In the genomic region with DNA sequence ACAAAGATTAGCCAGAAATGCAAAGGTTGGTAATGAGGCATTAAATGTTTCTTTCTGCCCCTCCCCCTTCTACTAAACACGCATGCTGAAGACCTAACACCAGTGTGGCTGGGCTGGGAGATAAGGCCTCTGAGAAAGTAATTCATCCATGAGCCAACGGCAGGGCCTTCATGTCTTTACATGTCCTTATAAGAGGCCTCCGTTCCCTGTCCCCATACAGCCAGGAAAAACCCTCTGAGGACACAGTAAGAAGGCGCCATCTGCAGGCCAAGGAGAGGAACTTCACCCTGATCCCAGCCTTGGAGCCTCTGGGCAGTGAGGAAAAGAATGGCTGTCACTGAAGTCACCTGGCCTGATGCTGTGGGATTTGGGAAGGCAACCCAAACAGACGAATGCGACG, we compare ENCODE assay signal across 9 mouse cellular contexts. TPM values are rescaled to one million over a fixed set of nuclear protein-coding genes. Genes with fewer than 3 reads are reported as not detected.
DNase-seq lines count a peak whose midpoint lies in the region; ATAC-seq lines count a peak whose summit lies in the region.
"Had no signal": no experiment of that assay in that cellular context is flagged by ENCODE, and none has a peak within 500 bp of the region (broad histone marks: within the 10 kb centered on the region; RNA-seq: fewer than 3 reads in every experiment).

No protein-coding gene starts in this region.

- ATAC-seq in heart, embryonic 14.5 days (ENCODE audit: insufficient number of reproducible peaks, insufficient read depth, low FRiP score, low read depth) = peak; percentile 20; the same call in 1 of the 2 replicates
- ATAC-seq in kidney, embryonic 16.5 days (ENCODE audit: low FRiP score, low TSS enrichment) = peak; percentile 33; the same call in 1 of the 2 replicates
- ATAC-seq in liver, embryonic 15.5 days (ENCODE audit: insufficient read depth) = peak; percentile 84
- 0 out of 2 replicates have a peak, but pooled peaks have one; percentile 21 for ATAC-seq in neural tube, embryonic 12.5 days (ENCODE audit: low FRiP score, low read depth)

- H3K4me3 ChIP-seq in heart, embryonic 14.5 days (ENCODE audit: control insufficient read depth in 1 of 2, insufficient read depth in 1 of 2, low read depth in 1 of 2, low read length in 2 of 2) = no peak overlapping the region
- H3K4me3 ChIP-seq in kidney, embryonic 16.5 days (ENCODE audit: low read length) = no peak overlapping the region
- H3K4me3 ChIP-seq in liver, embryonic 15.5 days (replicated peaks) = no peak overlapping the region
- no peak overlapping the region for H3K4me3 ChIP-seq in neural tube, embryonic 12.5 days
- H3K4me3 ChIP-seq: embryonic facial prominence, embryonic 13.5 days had no signal

- no peak overlapping the region; the same call in 1 of the 2 replicates for H3K9ac ChIP-seq in heart, embryonic 14.5 days (ENCODE audit: low read length)
- no peak overlapping the region for H3K9ac ChIP-seq in kidney, embryonic 16.5 days (replicated peaks; ENCODE audit: low read length)
- H3K9ac ChIP-seq in liver, embryonic 15.5 days = no peak overlapping the region
- no peak overlapping the region for H3K9ac ChIP-seq in neural tube, embryonic 12.5 days
- H3K9ac ChIP-seq: embryonic facial prominence, embryonic 13.5 days had no signal

- H3K4me1 ChIP-seq in heart, embryonic 14.5 days (ENCODE audit: control insufficient read depth in 2 of 2, insufficient read depth in 2 of 2, low read length in 2 of 2) = peaks cover 4 to 5% of the 10 kb centered on the region in 2 experiments; a peak in 3 of 4 replicates
- no peaks in the 10 kb centered on the region; the same call in 1 of the 2 replicates for H3K4me1 ChIP-seq in kidney, embryonic 16.5 days (ENCODE audit: insufficient read depth, low read length)
- H3K4me1 ChIP-seq in liver, embryonic 15.5 days (replicated peaks) = peaks cover 12% of the 10 kb centered on the region
- H3K4me1 ChIP-seq in neural tube, embryonic 12.5 days = peaks cover 5% of the 10 kb centered on the region; the same call in 1 of the 2 replicates

- no peaks in the 10 kb centered on the region for H3K9me3 ChIP-seq in heart, embryonic 14.5 days (ENCODE audit: control insufficient read depth, low read length)
- no peaks in the 10 kb centered on the region for H3K9me3 ChIP-seq in kidney, embryonic 16.5 days (ENCODE audit: low read length)
- H3K9me3 ChIP-seq in liver, embryonic 15.5 days (replicated peaks) = no peaks in the 10 kb centered on the region
- H3K9me3 ChIP-seq in neural tube, embryonic 12.5 days = no peaks in the 10 kb centered on the region
- H3K9me3 ChIP-seq: embryonic facial prominence, embryonic 13.5 days had no signal

- peak; percentile 23 for DNase-seq in CD4-positive helper T cell, adult 2 months (ENCODE audit: low read depth, low spot score)
- DNase-seq in adrenal gland, postnatal 10 days = peak; percentile 80
- DNase-seq in embryo, embryonic 9.5 days (ENCODE audit: extremely low spot score) = peak; percentile 71
- peak; percentile 22 to 28 for DNase-seq in thymus, postnatal 36 days

- H3K27ac ChIP-seq in heart, embryonic 14.5 days (replicated peaks in 1 of 2; ENCODE audit: control insufficient read depth in 1 of 2, insufficient read depth in 1 of 2, low read depth in 2 of 2, low read length in 2 of 2) = no peak overlapping the region
- H3K27ac ChIP-seq in kidney, embryonic 16.5 days (ENCODE audit: low read length) = no peak overlapping the region
- no peak overlapping the region for H3K27ac ChIP-seq in liver, embryonic 15.5 days (replicated peaks)
- H3K27ac ChIP-seq in neural tube, embryonic 12.5 days = no peak overlapping the region
- H3K27ac ChIP-seq: embryonic facial prominence, embryonic 13.5 days had no signal

- 0 out of 2 replicates have a peak, but pooled peaks cover under 1% of the 10 kb centered on the region for H3K36me3 ChIP-seq in heart, embryonic 14.5 days (ENCODE audit: control insufficient read depth, insufficient read depth, low read length)
- H3K36me3 ChIP-seq in kidney, embryonic 16.5 days (ENCODE audit: insufficient read depth, low read length) = no peaks in the 10 kb centered on the region
- no peaks in the 10 kb centered on the region for H3K36me3 ChIP-seq in liver, embryonic 15.5 days (replicated peaks)
- no peaks in the 10 kb centered on the region for H3K36me3 ChIP-seq in neural tube, embryonic 12.5 days
- H3K36me3 ChIP-seq: embryonic facial prominence, embryonic 13.5 days had no signal

- H3K27me3 ChIP-seq in heart, embryonic 14.5 days (ENCODE audit: control insufficient read depth, insufficient read depth, low read length) = no peaks in the 10 kb centered on the region; the same call in 1 of the 2 replicates
- no peaks in the 10 kb centered on the region for H3K27me3 ChIP-seq in kidney, embryonic 16.5 days (ENCODE audit: insufficient read depth, low read length)
- no peaks in the 10 kb centered on the region for H3K27me3 ChIP-seq in liver, embryonic 15.5 days
- no peaks in the 10 kb centered on the region for H3K27me3 ChIP-seq in neural tube, embryonic 12.5 days (replicated peaks)
- H3K27me3 ChIP-seq: embryonic facial prominence, embryonic 13.5 days had no signal

- WGBS in heart, embryonic 14.5 days = 12% methylated on average over 7 of the region's 7 CpGs
- 29% methylated on average over 7 of the region's 7 CpGs for WGBS in kidney, embryonic 16.5 days
- 15% methylated on average over 7 of the region's 7 CpGs for WGBS in liver, embryonic 15.5 days (ENCODE audit: insufficient replicate concordance)
- WGBS in neural tube, embryonic 12.5 days = 27% methylated on average over 7 of the region's 7 CpGs

- H3K4me2 ChIP-seq in heart, embryonic 14.5 days (ENCODE audit: low read length) = no peak overlapping the region
- no peak overlapping the region for H3K4me2 ChIP-seq in kidney, embryonic 16.5 days (replicated peaks; ENCODE audit: low read depth, low read length)
- 0 out of 2 replicates have a peak overlapping the region, but pooled peaks have one; percentile 10 for H3K4me2 ChIP-seq in liver, embryonic 15.5 days
- no peak overlapping the region for H3K4me2 ChIP-seq in neural tube, embryonic 12.5 days (replicated peaks)
- H3K4me2 ChIP-seq: embryonic facial prominence, embryonic 13.5 days had no signal

RNA-seq across cellular contexts. Expression of a gene that starts 13.1 kb away (rescaled TPM):
- 10 to 100 TPM; 21.7 to 22.2 TPM for total RNA-seq in adrenal gland, postnatal 10 days (2021)
- polyA plus RNA-seq in heart, embryonic 14.5 days (2014; fragmentation: Nextera tagmentation; extraction: Ambion mirVana) = 105 TPM in 2 replicates
- polyA plus RNA-seq in kidney, embryonic 16.5 days (2015; fragmentation: Nextera tagmentation; extraction: Ambion mirVana) = 33.4 and 33.9 TPM in 2 replicates
- polyA plus RNA-seq in liver, embryonic 15.5 days (2015; fragmentation: Nextera tagmentation; extraction: Ambion mirVana) = 9.1 and 9.3 TPM in 2 replicates
- polyA plus RNA-seq in neural tube, embryonic 12.5 days (2016; fragmentation: Nextera tagmentation; extraction: Ambion mirVana) = 47.1 and 48.6 TPM in 2 replicates

RNA-seq across cellular contexts. Expression of a gene that starts 27.9 kb away (rescaled TPM):
- total RNA-seq in adrenal gland, postnatal 10 days (2021) = under 1 TPM; 0.12 to 0.30 TPM
- 0.72 and 0.89 TPM in 2 replicates for polyA plus RNA-seq in heart, embryonic 14.5 days (2014; fragmentation: Nextera tagmentation; extraction: Ambion mirVana)
- 6.9 and 8.1 TPM in 2 replicates for polyA plus RNA-seq in kidney, embryonic 16.5 days (2015; fragmentation: Nextera tagmentation; extraction: Ambion mirVana)
- 0.40 and 0.54 TPM in 2 replicates for polyA plus RNA-seq in liver, embryonic 15.5 days (2015; fragmentation: Nextera tagmentation; extraction: Ambion mirVana)
- polyA plus RNA-seq in neural tube, embryonic 12.5 days (2016; fragmentation: Nextera tagmentation; extraction: Ambion mirVana) = 0.59 and 0.66 TPM in 2 replicates

Comparison
In these comparisons a context has a peak if more than half of its experiments do, and no peak if none do; other contexts are left out.
1. DNase-seq: peak in every context shown above with its lines; median percentile 80 in adrenal gland, postnatal 10 days; 71 in embryo, embryonic 9.5 days; 25 in thymus, postnatal 36 days; 23 in CD4-positive helper T cell, adult 2 months.
2. ATAC-seq: peak in every context shown above with its lines; median percentile 84 in liver, embryonic 15.5 days; 33 in kidney, embryonic 16.5 days; 21 in neural tube, embryonic 12.5 days; 20 in heart, embryonic 14.5 days.